Mouse (Mus musculus): ENCODE measurements around the gene Zfp105.
A peak's percentile ranks its signal among the peaks of the same experiment; 100 is the strongest.

Zfp105 gene

DNA sequence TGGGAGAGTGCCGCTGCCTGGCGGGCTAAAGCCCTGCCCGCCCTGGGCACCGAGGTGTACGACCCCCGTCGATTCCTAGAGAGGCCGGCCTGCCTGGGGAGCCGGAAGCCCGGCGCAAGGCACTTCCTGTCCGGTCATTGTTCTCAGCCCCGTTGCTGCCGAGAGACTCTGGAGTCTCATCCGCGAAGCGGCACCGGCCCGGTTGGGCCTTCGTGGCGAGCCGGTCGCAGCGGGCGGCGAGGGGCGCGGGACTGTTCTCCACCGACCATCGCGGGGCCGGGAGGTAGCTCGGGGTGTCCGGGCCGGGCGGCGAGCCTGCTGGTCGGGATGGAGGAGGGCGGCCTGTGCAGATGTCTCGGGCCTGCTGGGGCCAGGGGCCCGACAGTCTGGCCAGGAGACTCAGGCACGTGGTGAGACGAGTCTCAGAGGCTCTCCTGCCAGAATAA, at the start of gene Zfp105:
Gene Zfp105, plus strand, starts transcription at position 137 of the 446 bp plus-strand sequence.
- DNase-seq (ENCODE audit: low spot score), result peak; percentile 62

DNA sequence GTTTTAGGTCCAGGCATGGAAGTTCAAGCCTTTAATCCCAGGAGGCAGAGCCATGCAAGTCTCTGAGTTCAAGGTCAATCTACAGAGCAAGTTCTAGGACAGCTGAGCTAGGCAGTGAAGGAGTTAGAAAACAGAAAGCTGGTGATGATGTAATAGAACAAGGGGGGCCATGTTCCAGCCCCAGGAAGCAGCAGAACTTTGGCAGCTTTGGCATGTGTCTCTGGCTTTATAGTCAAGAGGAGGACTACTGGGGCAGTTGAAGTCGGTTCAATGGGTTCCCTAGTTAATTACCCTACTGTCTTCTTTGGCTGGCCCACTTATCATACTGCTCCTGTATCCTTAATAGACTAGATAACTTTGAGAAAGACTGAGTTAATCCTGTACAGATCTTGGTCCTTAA, 48.2 kb upstream of the Zfp105 start:
- no peak for DNase-seq (ENCODE audit: low spot score)

DNA sequence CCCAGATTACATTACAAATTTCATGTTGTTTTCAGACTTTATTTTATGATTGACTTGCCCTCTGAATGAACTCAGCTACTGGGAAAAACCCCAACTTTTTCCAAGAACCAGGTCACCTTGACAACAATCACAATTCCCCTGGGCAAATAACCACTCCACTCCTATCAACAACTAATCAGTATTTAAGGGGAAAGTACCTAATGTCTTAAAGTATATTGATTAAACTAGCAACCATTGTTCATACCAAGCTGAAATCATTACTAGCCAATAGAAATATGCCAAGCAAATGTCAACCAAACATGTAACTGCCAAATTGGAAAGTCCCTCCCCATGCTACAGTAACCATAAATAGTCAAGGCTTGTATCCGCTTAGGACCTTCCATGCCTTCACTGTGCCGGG, 47.7 kb upstream of the Zfp105 start:
- no peak for DNase-seq (ENCODE audit: low spot score)

DNA sequence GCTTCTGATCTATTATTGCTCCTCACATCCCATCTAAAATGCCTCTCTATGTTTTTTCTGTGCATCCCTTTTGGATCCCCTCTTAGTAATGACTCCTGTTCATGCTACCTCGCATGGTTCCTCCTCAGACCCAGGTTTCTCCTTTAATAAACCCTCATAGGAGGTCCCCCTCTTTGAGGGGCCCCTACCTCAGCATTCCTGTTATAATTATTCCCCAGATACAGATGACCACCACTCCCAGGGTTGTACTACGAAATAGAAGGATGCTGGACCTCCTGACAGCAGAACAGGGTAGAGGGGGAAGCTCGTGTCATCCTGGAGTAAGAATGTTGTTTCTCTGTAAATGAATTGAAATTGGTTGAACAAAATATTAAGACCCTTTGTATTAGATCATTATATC, 37.5 kb upstream of the Zfp105 start, which contains the start of gene Zkscan7:
Gene Zkscan7, plus strand, starts transcription at position 301 of the 400 bp plus-strand sequence.
- DNase-seq (ENCODE audit: low spot score), result no peak

DNA sequence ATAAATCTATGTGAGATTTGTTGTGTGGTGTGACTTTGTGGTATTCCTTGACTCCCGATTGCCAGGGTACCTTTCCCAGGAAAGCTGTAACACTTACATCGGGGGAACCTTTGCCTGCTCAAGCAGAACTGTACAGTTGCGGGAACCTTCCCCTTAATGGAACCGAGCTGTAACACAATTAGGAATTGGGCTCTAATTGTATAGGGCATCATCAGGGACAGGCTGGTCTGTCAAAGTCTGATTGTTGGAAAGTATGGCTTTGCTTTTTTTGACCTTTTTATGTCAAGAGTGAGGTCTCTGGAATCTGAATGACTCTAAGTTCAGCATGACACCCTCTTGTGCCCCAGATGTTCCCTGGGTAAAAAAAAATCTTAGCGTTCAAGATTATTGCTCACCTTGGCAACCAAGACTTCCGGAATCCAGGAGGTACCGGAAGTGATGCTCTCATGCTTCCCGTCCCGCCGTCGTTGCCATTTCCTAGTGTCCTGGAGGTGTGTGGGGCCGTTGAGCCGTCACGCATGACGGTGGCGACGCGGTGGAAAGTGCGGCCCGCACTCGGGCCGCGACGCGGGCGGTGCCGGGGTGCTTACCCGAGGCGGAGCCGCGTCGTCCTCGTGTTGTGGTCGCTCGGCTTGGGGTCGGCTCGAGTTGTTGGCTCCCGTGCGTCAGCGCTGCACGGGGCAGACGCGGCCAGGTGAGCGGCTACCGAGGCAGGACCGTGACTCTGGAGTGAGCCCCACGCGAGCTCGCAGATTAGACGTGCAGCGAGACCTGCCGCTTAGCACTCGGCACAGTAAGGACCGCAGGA, 36.3 kb upstream of the Zfp105 start:
- peak; percentile 29 for DNase-seq (ENCODE audit: low spot score)

- no peak for DNase-seq (ENCODE audit: low spot score)
Observed at GRCm38 (mm10) chr9:122901047-122901446, 21.8 kb upstream of the Zfp105 start.

- peak; percentile 36 for DNase-seq (ENCODE audit: low spot score)
Observed at GRCm38 (mm10) chr9:122902717-122903535, 19.9 kb upstream of the Zfp105 start.

DNA sequence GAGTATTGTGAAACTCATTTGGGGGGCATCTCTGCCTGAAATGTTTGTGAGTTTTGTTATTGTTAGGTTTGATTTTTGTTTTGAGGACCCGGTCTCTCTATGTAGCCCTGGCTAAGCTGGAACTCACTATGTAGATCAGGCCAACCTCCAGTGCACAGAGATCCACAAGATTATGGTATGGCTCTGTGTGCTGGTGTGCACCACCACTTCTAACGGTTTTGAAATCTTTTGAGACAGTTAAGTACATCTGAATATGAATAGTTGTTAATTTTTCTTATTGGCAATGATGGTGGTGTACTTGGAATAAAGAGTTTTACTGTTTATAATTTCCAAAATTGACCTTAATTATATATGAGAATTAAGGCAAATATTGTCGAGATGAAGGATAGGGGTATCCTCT, 436 bp upstream of the Zfp105 start:
- DNase-seq (ENCODE audit: low spot score), result no peak

- DNase-seq (ENCODE audit: low spot score), result no peak
Observed at GRCm38 (mm10) chr9:122928915-122929314, 6.0 kb downstream of the Zfp105 start.

GRCm38 (mm10) chr9:122950643-122951475, 28.0 kb downstream of the Zfp105 start, which contains the start of the genes 1110059G10Rik and Kif15:
Gene 1110059G10Rik (minus strand): TSS chr9:122951000.
Gene Kif15 (plus strand): TSS chr9:122951046.
- peak; percentile 92 for DNase-seq (ENCODE audit: low spot score)
